Mouse (Mus musculus): ENCODE measurements at regions not wholly inside any gene's neighbourhood (a gene's known extent, or its start where the extent isn't known, plus 50 kb on each side); places are given as distances from the start of the nearest gene placed in this dataset.

- DNase-seq (ENCODE audit: low spot score in 2 of 2), result no peak
These were observed 75.0 kb upstream of the Epc2 start for GRCm38 (mm10) chr2:49376281-49376680.

- DNase-seq (ENCODE audit: low spot score in 2 of 2), result peak in 1 of 2 experiments; percentile 59
These were observed 72.0 kb upstream of the Epc2 start for GRCm38 (mm10) chr2:49379222-49379805.

GRCm38 (mm10) chr2:49380965-49381364, 70.3 kb upstream of the Epc2 start:
- DNase-seq (ENCODE audit: low spot score in 2 of 2), result no peak

- no peak for DNase-seq (ENCODE audit: low spot score in 2 of 2)
These were observed 64.5 kb upstream of the Epc2 start for GRCm38 (mm10) chr2:49386747-49387146.

- DNase-seq (ENCODE audit: low spot score in 2 of 2), result no peak
These were observed 59.7 kb upstream of the Epc2 start for GRCm38 (mm10) chr2:49391322-49392262.

Measured in left cerebral cortex, adult 8-10 months (tissue).